Mouse (Mus musculus) testis, adult 2 months (tissue): ENCODE data around the gene Vwa8.

ENCODE experiments used
- CTCF ChIP-seq: fragments of 200-500 bp; IDR thresholded peaks from 2 replicates; pipeline ENCODE4 v1.5.1; 2012; ENCODE audit warnings: low read depth, mild to moderate bottlenecking, inconsistent platforms, low read length, moderate library complexity; ENCODE audit not compliant: control insufficient read depth, insufficient read depth, insufficient replicate concordance
- POLR2A ChIP-seq: fragments of 200-500 bp; IDR thresholded peaks from 2 replicates; pipeline ENCODE4 v1.6.1; 2012; ENCODE audit warnings: low read depth, mild to moderate bottlenecking, inconsistent platforms, low read length, moderate library complexity; ENCODE audit not compliant: control insufficient read depth

GRCm38 (mm10) chr14:79136585-79136984 lies 287.7 kb downstream of the Vwa8 start:
- TF ChIP-seq CTCF (no peak), POLR2A (no peak)
